Mouse (Mus musculus): Measurements from ENCODE around the gene Retreg3.

DNA sequence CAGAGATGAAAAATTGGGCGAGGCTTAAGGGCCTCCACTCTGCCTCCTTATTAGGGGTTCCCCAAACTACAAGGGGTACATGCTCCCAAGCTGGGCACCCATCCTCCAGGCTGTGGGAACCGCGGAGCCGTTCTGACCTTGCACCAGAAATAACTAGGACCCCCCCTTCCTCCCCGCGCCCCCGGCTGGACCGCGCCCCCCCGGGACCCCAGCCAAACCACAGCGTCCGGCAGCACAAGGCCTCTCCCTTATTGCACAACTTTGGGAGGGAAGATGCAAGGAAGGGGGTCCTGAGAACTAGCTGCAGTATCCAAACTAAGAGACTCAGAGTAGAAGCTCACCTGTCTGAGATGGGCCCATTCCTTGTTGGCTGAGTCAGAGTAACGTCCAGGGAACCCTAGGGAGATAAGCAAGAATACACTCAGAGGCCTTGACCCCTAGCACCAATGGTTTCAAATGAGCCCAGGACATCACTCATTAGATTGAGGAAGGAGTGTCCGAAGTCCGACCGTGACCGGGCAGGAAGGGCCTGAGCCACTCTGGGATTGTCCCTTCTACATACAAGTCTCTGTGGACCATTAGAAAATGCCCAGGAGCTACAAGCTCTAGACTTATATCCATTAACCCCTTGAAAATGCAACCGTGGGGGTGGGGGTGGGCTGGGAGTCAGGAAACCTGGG is 48.7 kb upstream of the Retreg3 start:
- no peak for TF ChIP-seq CTCF (IDR thresholded peaks at IDR 0.05 in 2 of 3, conservative IDR thresholded peaks at IDR 0.05 in 1 of 3; ENCODE audit: control insufficient read depth in 1 of 3, insufficient read depth in 1 of 3, low read depth in 2 of 3, low read length in 3 of 3, poor library complexity in 1 of 3, severe bottlenecking in 1 of 3)
- no peak for TF ChIP-seq POLR2AphosphoS5 (IDR thresholded peaks at IDR 0.05; ENCODE audit: borderline replicate concordance, low read depth, low read length)
- TF ChIP-seq ELF1 (IDR thresholded peaks at IDR 0.05; ENCODE audit: low read depth, low read length), result no peak
- no peak for TF ChIP-seq EP300 (IDR thresholded peaks at IDR 0.05; ENCODE audit: low read depth in 1 of 2, low read length in 2 of 2)
- TF ChIP-seq POLR2A (IDR thresholded peaks at IDR 0.05; ENCODE audit: control insufficient read depth in 1 of 2, insufficient read depth in 1 of 2, low read depth in 1 of 2, low read length in 2 of 2, poor library complexity in 1 of 2), result no peak
- TF ChIP-seq CHD2 (IDR thresholded peaks at IDR 0.05; ENCODE audit: low read length), result no peak
- TF ChIP-seq USF2 (IDR thresholded peaks at IDR 0.05; ENCODE audit: borderline replicate concordance in 1 of 2, insufficient read depth in 1 of 2, low read depth in 1 of 2, low read length in 2 of 2), result no peak
- TF ChIP-seq RCOR1 (IDR thresholded peaks at IDR 0.05; ENCODE audit: low read depth, low read length), result no peak

All from MEL (cell line).